Mouse (Mus musculus) megakaryocyte, embryonic 14.5 days (primary cell): ENCODE data around the gene Cox8a.

Source experiments
- FLI1 ChIP-seq: IDR thresholded peaks from 2 replicates; pipeline ENCODE4 v1.6.1; 2012; ENCODE audit warnings: low read length, inconsistent platforms, mixed read lengths
- GATA1 ChIP-seq: IDR thresholded peaks from 3 replicates; pipeline ENCODE4 v1.6.1; 2012; ENCODE audit warnings: mixed read lengths, low read length, inconsistent platforms, borderline replicate concordance

- no peak for TF ChIP-seq GATA1
- no peak for TF ChIP-seq FLI1
Observed at GRCm38 (mm10) chr19:7170916-7171315, 46.5 kb downstream of the Cox8a start.
